Mouse (Mus musculus): ENCODE data around the gene Krtap10-10.

The Krtap10-10 gene

GRCm38 (mm10) chr10:77869651-77870050 is 33.9 kb downstream of the Krtap10-10 start:
- DNase-seq, result no peak

- peak; percentile 30 to 47 for DNase-seq
Observed at GRCm38 (mm10) chr10:77878985-77879384, 43.2 kb downstream of the Krtap10-10 start.

GRCm38 (mm10) chr10:77880305-77880704 is 44.6 kb downstream of the Krtap10-10 start:
- no peak for DNase-seq

- no peak for DNase-seq
Observed at GRCm38 (mm10) chr10:77882553-77882952, 46.8 kb downstream of the Krtap10-10 start.

- DNase-seq, result peak; percentile 22 to 36
Observed at GRCm38 (mm10) chr10:77886007-77886747, 50.4 kb downstream of the Krtap10-10 start.

All from cerebellum, postnatal 14 days (tissue).